Mouse (Mus musculus) inflammation-experienced regulatory T-cells, adult 6 months (primary cell): ENCODE data around the gene Plekhg3. TPM values are rescaled to one million over a fixed set of nuclear protein-coding genes. Genes with fewer than 3 reads are reported as not detected.

Source experiments
- polyA plus RNA-seq, 3 experiments: library from polyadenylated mRNA; unstranded; fragments of 100-300 nt; shearing (Covaris generic); gene quantifications; one replicate each; pipeline ENCODE4 v1.2.1; 2017

Gene Plekhg3
- polyA plus RNA-seq, 3 experiments from 2014 or later: 1.9 to 3.5 (median 2.9) TPM

Other genes starting within 250 kb of the Plekhg3 start
- 1 to 10 TPM; 1.6 to 4.6 (median 3.1) TPM for gene Akap5, start 206.0 kb upstream of the Plekhg3 start, polyA plus RNA-seq
- gene Zbtb25, start 161.3 kb upstream of the Plekhg3 start, polyA plus RNA-seq: 10 to 100 TPM in 2 of 3 experiments, 1 to 10 TPM in 1; 7.2 to 17.0 (median 16.5) TPM
- 10 to 100 TPM; 20.2 to 26.2 (median 25.2) TPM for gene Zbtb1, start 160.6 kb upstream of the Plekhg3 start, polyA plus RNA-seq
- 1 to 10 TPM; 2.6 to 5.7 (median 3.4) TPM for gene Hspa2, start 126.7 kb upstream of the Plekhg3 start, polyA plus RNA-seq
- not detected for gene Ppp1r36, start 113.4 kb upstream of the Plekhg3 start, polyA plus RNA-seq
- 1 to 10 TPM in 1 of 3 experiments, under 1 TPM in 2; 0.10 to 1.1 (median 0.95) TPM for gene Sptb, start 179.7 kb downstream of the Plekhg3 start, polyA plus RNA-seq
- 100 to 1,000 TPM; 126 to 167 (median 138) TPM for gene Churc1, start 234.6 kb downstream of the Plekhg3 start, polyA plus RNA-seq
- gene Fntb, start 234.7 kb downstream of the Plekhg3 start, polyA plus RNA-seq: 10 to 100 TPM; 10.6 to 28.4 (median 16.2) TPM